Comparison of ENCODE assay signal across 25 mouse cellular contexts in the genomic region with DNA sequence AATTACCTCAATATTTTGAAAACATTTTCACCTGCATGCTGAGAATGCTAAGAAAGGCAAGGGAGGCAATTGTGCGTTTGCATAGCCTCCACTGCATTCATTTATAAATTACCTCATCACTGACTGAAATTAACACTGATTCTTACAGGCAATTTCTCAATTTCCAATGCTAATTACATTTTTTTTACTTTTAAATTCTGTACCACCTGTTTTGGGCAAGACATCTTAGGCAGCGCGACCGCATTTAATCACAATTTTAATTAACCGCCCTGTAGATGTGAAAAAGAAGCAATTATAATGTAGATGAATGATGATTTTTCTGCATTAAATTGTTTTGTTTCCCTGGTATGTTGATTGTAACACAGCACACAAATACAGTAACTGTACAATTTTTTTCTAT.
"Had no signal": no experiment of that assay in that cellular context is flagged by ENCODE, and none has a peak within 500 bp of the region (broad histone marks: within the 10 kb centered on the region; RNA-seq: fewer than 3 reads in every experiment).

No protein-coding gene starts in this region.

- H3K27me3 ChIP-seq: heart, embryonic 13.5 days; heart, embryonic 15.5 days; hindbrain, embryonic 13.5 days; intestine, embryonic 15.5 days; liver, embryonic 13.5 days; liver, embryonic 15.5 days had no signal

- H3K9me3 ChIP-seq: heart, embryonic 13.5 days; heart, embryonic 15.5 days; hindbrain, embryonic 13.5 days; intestine, embryonic 15.5 days; limb, embryonic 10.5 days; limb, embryonic 12.5 days; liver, embryonic 13.5 days; liver, embryonic 15.5 days had no signal

- H3K9ac ChIP-seq: heart, embryonic 13.5 days; heart, embryonic 15.5 days; hindbrain, embryonic 13.5 days; intestine, embryonic 15.5 days; limb, embryonic 12.5 days; liver, embryonic 13.5 days; liver, embryonic 15.5 days; liver, postnatal 0 days had no signal

- H3K4me3 ChIP-seq: gastrocnemius, adult 2 months; heart, embryonic 13.5 days; heart, embryonic 15.5 days; hindbrain, embryonic 13.5 days; intestine, embryonic 15.5 days; limb, embryonic 10.5 days; limb, embryonic 12.5 days; liver, embryonic 13.5 days; liver, embryonic 15.5 days had no signal

- ATAC-seq: hindbrain, embryonic 16.5 days; inflammation-experienced regulatory T-cells, adult 6 months; intestine, embryonic 15.5 days; intestine, postnatal 0 days; liver, postnatal 0 days had no signal

- DNase-seq: gastrocnemius, adult 2 months; gastrocnemius, postnatal 10 days; gastrocnemius, postnatal 25 days; heart, adult 18-20 months; heart, postnatal 14 days; heart, postnatal 36 days; kidney, adult 18-20 months; kidney, adult 8-10 months; kidney, postnatal 10 days; kidney, postnatal 25 days; liver; liver, embryonic 13.5 days; liver, postnatal 0 days had no signal

- H3K4me2 ChIP-seq: heart, embryonic 11.5 days; heart, embryonic 13.5 days; heart, embryonic 15.5 days; hindbrain, embryonic 13.5 days; intestine, embryonic 15.5 days; limb, embryonic 12.5 days; liver, embryonic 11.5 days; liver, embryonic 13.5 days; liver, embryonic 15.5 days had no signal

- H3K27ac ChIP-seq: gastrocnemius, adult 2 months; heart, embryonic 13.5 days; heart, embryonic 15.5 days; intestine, embryonic 15.5 days; limb, embryonic 10.5 days; limb, embryonic 12.5 days; liver, embryonic 13.5 days; liver, embryonic 15.5 days had no signal

- H3K36me3 ChIP-seq: intestine, embryonic 15.5 days; limb, embryonic 10.5 days; limb, embryonic 12.5 days had no signal
